Mouse (Mus musculus): ENCODE data around the gene Cxcl17. TPM values are rescaled to one million over a fixed set of nuclear protein-coding genes. Genes with fewer than 3 reads are reported as not detected.

Cxcl17 gene
- total and polyA plus RNA-seq, 2 experiments from 2014 or later: 0.66 TPM; not detected in 1

- no peak overlapping the region for H3K9ac ChIP-seq (replicated peaks; ENCODE audit: low read length)
- TF ChIP-seq CTCF (IDR thresholded peaks at IDR 0.05; ENCODE audit: low read depth): no peak
- H3K4me1 ChIP-seq (ENCODE audit: insufficient read depth, low read length): no peaks in the 10 kb centered on the region
- H3K4me2 ChIP-seq (ENCODE audit: low read depth, low read length): no peak overlapping the region
- WGBS: 86% methylated on average over 9 of the region's 9 CpGs
- no peak overlapping the region for H3K27ac ChIP-seq
- H3K4me3 ChIP-seq (ENCODE audit: low read length): no peak overlapping the region
- H3K36me3 ChIP-seq (ENCODE audit: insufficient read depth, low read length): no peaks in the 10 kb centered on the region
- H3K9me3 ChIP-seq (ENCODE audit: low read length): no peaks in the 10 kb centered on the region
- DNase-seq (ENCODE audit: low spot score) (no peak), ATAC-seq (no peak)
- no peaks in the 10 kb centered on the region for H3K27me3 ChIP-seq (ENCODE audit: insufficient read depth, low read length)
Observed at GRCm38 (mm10) chr7:25439978-25440815, 27.5 kb upstream of the Cxcl17 start.

- WGBS: 80% methylated on average over 8 of the region's 8 CpGs
- H3K27me3 ChIP-seq (ENCODE audit: insufficient read depth, low read length): no peaks in the 10 kb centered on the region
- H3K4me2 ChIP-seq (ENCODE audit: low read depth, low read length): no peak overlapping the region
- H3K4me1 ChIP-seq (ENCODE audit: insufficient read depth, low read length): peaks cover 4% of the 10 kb centered on the region; the same call in 1 of the 2 replicates
- no peak for TF ChIP-seq CTCF (IDR thresholded peaks at IDR 0.05; ENCODE audit: low read depth)
- H3K36me3 ChIP-seq (ENCODE audit: insufficient read depth, low read length): no peaks in the 10 kb centered on the region
- no peak for ATAC-seq
- H3K9me3 ChIP-seq (ENCODE audit: low read length): no peaks in the 10 kb centered on the region
- no peak for DNase-seq (ENCODE audit: low spot score)
- no peak overlapping the region for H3K9ac ChIP-seq (replicated peaks; ENCODE audit: low read length)
- H3K4me3 ChIP-seq (ENCODE audit: low read length): no peak overlapping the region
- no peak overlapping the region for H3K27ac ChIP-seq
Observed at GRCm38 (mm10) chr7:25439124-25439822, 26.6 kb upstream of the Cxcl17 start.

GRCm38 (mm10) chr7:25436704-25437103 lies 24.0 kb upstream of the Cxcl17 start:
- H3K4me1 ChIP-seq (ENCODE audit: insufficient read depth, low read length): peaks cover 6% of the 10 kb centered on the region; the same call in 1 of the 2 replicates
- DNase-seq (ENCODE audit: low spot score) (no peak), ATAC-seq (no peak)
- no peak overlapping the region for H3K4me2 ChIP-seq (ENCODE audit: low read depth, low read length)
- H3K4me3 ChIP-seq (ENCODE audit: low read length): no peak overlapping the region
- 91% methylated on average over 2 of the region's 2 CpGs for WGBS
- no peaks in the 10 kb centered on the region for H3K36me3 ChIP-seq (ENCODE audit: insufficient read depth, low read length)
- H3K27ac ChIP-seq: no peak overlapping the region
- no peak overlapping the region for H3K9ac ChIP-seq (replicated peaks; ENCODE audit: low read length)
- H3K27me3 ChIP-seq (ENCODE audit: insufficient read depth, low read length): no peaks in the 10 kb centered on the region
- no peaks in the 10 kb centered on the region for H3K9me3 ChIP-seq (ENCODE audit: low read length)
- no peak for TF ChIP-seq CTCF (IDR thresholded peaks at IDR 0.05; ENCODE audit: low read depth)

- Histone ChIP-seq H3K9ac (replicated peaks; ENCODE audit: low read length) (no peak overlapping the region), H3K27ac (no peak overlapping the region), H3K4me3 (ENCODE audit: low read length) (no peak overlapping the region), H3K4me2 (ENCODE audit: low read depth, low read length) (no peak overlapping the region), H3K27me3 (ENCODE audit: insufficient read depth, low read length) (no peaks in the 10 kb centered on the region), H3K4me1 (ENCODE audit: insufficient read depth, low read length) (peaks cover 6% of the 10 kb centered on the region; the same call in 1 of the 2 replicates), H3K9me3 (ENCODE audit: low read length) (no peaks in the 10 kb centered on the region), H3K36me3 (ENCODE audit: insufficient read depth, low read length) (no peaks in the 10 kb centered on the region)
- DNase-seq (ENCODE audit: low spot score): no peak
- no peak for ATAC-seq
- WGBS: 85% methylated on average over 6 of the region's 6 CpGs
- no peak for TF ChIP-seq CTCF (IDR thresholded peaks at IDR 0.05; ENCODE audit: low read depth)
Observed at GRCm38 (mm10) chr7:25436226-25436625, 23.5 kb upstream of the Cxcl17 start.

- Histone ChIP-seq H3K36me3 (ENCODE audit: insufficient read depth, low read length) (no peaks in the 10 kb centered on the region), H3K4me3 (ENCODE audit: low read length) (no peak overlapping the region), H3K27ac (no peak overlapping the region), H3K9me3 (ENCODE audit: low read length) (no peaks in the 10 kb centered on the region), H3K27me3 (ENCODE audit: insufficient read depth, low read length) (no peaks in the 10 kb centered on the region), H3K4me1 (ENCODE audit: insufficient read depth, low read length) (peaks cover 6% of the 10 kb centered on the region; the same call in 1 of the 2 replicates), H3K4me2 (ENCODE audit: low read depth, low read length) (no peak overlapping the region), H3K9ac (replicated peaks; ENCODE audit: low read length) (no peak overlapping the region)
- ATAC-seq (no peak), DNase-seq (ENCODE audit: low spot score) (no peak)
- no peak for TF ChIP-seq CTCF (IDR thresholded peaks at IDR 0.05; ENCODE audit: low read depth)
- 84% methylated on average over 2 of the region's 2 CpGs for WGBS
Observed at GRCm38 (mm10) chr7:25435546-25435851, 22.8 kb upstream of the Cxcl17 start.

GRCm38 (mm10) chr7:25434654-25435545 lies 22.2 kb upstream of the Cxcl17 start:
- Histone ChIP-seq H3K27ac (no peak overlapping the region), H3K9me3 (ENCODE audit: low read length) (no peaks in the 10 kb centered on the region), H3K36me3 (ENCODE audit: insufficient read depth, low read length) (no peaks in the 10 kb centered on the region), H3K9ac (replicated peaks; ENCODE audit: low read length) (no peak overlapping the region), H3K4me2 (ENCODE audit: low read depth, low read length) (no peak overlapping the region), H3K4me3 (ENCODE audit: low read length) (no peak overlapping the region), H3K27me3 (ENCODE audit: insufficient read depth, low read length) (no peaks in the 10 kb centered on the region), H3K4me1 (ENCODE audit: insufficient read depth, low read length) (peaks cover 6% of the 10 kb centered on the region; the same call in 1 of the 2 replicates)
- 84% methylated on average over 10 of the region's 10 CpGs for WGBS
- no peak for TF ChIP-seq CTCF (IDR thresholded peaks at IDR 0.05; ENCODE audit: low read depth)
- no peak for ATAC-seq
- DNase-seq (ENCODE audit: low spot score): no peak

Data from hindbrain, postnatal 0 days (tissue).